Comparison of ENCODE assay signal across 8 mouse cellular contexts in genomic region chr5:139449161-139449791, GRCm38 (mm10). TPM values are rescaled to one million over a fixed set of nuclear protein-coding genes. Genes with fewer than 3 reads are reported as not detected.
DNase-seq lines count a peak whose midpoint lies in the region; ATAC-seq lines count a peak whose summit lies in the region.

No protein-coding gene starts in this region.

- ATAC-seq in megakaryocyte progenitor cell, adult 5-6 weeks (replicated peaks; ENCODE audit: poor library complexity) = peak; percentile 93

- DNase-seq in kidney, adult 11 months = peak; percentile 29
- no peak for DNase-seq in kidney, adult 8-10 months
- peak; percentile 48 to 54 for DNase-seq in cerebellum, postnatal 36 days
- DNase-seq in kidney, adult 9 months = peak; percentile 24
- peak; percentile 58 for DNase-seq in thymus, postnatal 25 days
- DNase-seq in testis, postnatal 10 days (ENCODE audit: low spot score) = no peak
- no peak for DNase-seq in frontal cortex, postnatal 25 days (ENCODE audit: low spot score in 2 of 2)

RNA-seq across cellular contexts. Expression of gene 3110082I17Rik, which starts 11.1 kb away (rescaled TPM):
- 20.7 and 26.2 TPM in 2 replicates for total RNA-seq in megakaryocyte progenitor cell, adult 5-6 weeks (2015)
- 60.9 and 69.2 TPM in 2 replicates for total RNA-seq in megakaryocyte progenitor cell, adult 5-6 weeks (2017)

RNA-seq across cellular contexts. Expression of gene Gper1, which starts 26.3 kb away (rescaled TPM):
- total RNA-seq in megakaryocyte progenitor cell, adult 5-6 weeks (2015) = not detected in 2 replicates
- not detected in 2 replicates for total RNA-seq in megakaryocyte progenitor cell, adult 5-6 weeks (2017)

RNA-seq across cellular contexts. Expression of gene Zfand2a, which starts 35.1 kb away (rescaled TPM):
- 15.8 and 18.8 TPM in 2 replicates for total RNA-seq in megakaryocyte progenitor cell, adult 5-6 weeks (2015)
- 11.1 and 20.2 TPM in 2 replicates for total RNA-seq in megakaryocyte progenitor cell, adult 5-6 weeks (2017)

RNA-seq across cellular contexts. Expression of gene C130050O18Rik, which starts 44.2 kb away (rescaled TPM):
- total RNA-seq in megakaryocyte progenitor cell, adult 5-6 weeks (2015) = 1.8 and 2.3 TPM in 2 replicates
- 1.3 and 2.1 TPM in 2 replicates for total RNA-seq in megakaryocyte progenitor cell, adult 5-6 weeks (2017)

Comparison
In these comparisons a context has a peak if more than half of its experiments do, and no peak if none do; other contexts are left out.
1. DNase-seq: peak in kidney, adult 11 months (single experiment), cerebellum, postnatal 36 days (2 of 2), kidney, adult 9 months (single experiment) and thymus, postnatal 25 days (single experiment); none in kidney, adult 8-10 months (0 of 2), testis, postnatal 10 days (single experiment) and frontal cortex, postnatal 25 days (0 of 2).